Mouse (Mus musculus): ENCODE results near the gene Rnf115.
A peak's percentile ranks its signal among the peaks of the same experiment; 100 is the strongest.
"Not testable (repeated sequence)": the region's sequence is repeated elsewhere in the genome, so short reads cannot be mapped to it uniquely, and the experiment has no call there.

The Rnf115 gene

DNA sequence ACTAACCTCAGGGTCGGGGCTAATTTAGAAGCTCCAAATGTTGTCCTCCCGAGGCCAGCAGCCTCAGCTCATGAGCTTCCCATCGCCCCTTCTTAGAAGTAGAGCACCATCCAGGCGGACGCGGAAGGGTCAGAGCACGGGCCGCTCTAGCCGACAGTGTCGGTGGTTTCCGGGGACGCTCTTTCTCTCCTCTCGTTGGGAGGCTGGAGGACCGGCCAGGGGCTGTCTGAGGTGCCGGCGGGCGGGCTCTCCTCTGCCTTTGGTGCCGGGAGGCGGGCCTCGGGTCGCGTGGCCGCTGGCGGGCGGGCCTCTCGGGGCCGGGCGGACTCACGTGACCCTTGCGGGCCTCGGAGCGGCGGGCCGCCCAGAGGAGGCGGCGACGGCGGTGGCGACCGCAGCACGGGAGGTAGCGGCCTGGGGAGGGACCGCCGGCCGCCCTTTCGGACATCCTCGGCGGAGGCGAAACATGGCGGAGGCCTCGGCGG is at the start of gene Rnf115, which contains the start of gene Polr3c:
Gene Rnf115 (plus strand): TSS at position 322 of the 485 bp plus-strand sequence.
Gene Polr3c (minus strand): TSS at position 286 of the 485 bp plus-strand sequence.
- peak; percentile 96 for DNase-seq (ENCODE audit: low spot score in 2 of 2)

DNA sequence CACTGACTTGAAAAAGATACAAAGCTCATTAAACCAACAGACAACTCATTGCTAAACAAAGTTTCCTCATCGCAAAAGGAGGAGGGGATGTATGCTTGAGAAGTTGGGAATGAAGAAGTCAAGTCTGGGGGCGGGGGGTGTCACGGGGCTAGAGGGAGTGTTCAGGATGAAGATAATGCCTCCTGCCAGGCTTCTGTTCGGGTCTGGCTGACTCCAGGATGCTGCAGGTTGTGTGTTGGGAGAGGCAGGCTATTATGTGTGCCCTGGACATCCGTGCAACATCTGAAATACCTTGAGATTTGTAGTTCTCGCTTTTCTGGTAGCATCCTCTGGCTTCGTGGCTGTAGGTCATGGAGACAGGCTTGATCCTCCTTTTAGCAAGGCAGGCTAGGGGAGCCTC is 49.0 kb upstream of the Rnf115 start:
- no peak for DNase-seq (ENCODE audit: low spot score in 2 of 2)

DNA sequence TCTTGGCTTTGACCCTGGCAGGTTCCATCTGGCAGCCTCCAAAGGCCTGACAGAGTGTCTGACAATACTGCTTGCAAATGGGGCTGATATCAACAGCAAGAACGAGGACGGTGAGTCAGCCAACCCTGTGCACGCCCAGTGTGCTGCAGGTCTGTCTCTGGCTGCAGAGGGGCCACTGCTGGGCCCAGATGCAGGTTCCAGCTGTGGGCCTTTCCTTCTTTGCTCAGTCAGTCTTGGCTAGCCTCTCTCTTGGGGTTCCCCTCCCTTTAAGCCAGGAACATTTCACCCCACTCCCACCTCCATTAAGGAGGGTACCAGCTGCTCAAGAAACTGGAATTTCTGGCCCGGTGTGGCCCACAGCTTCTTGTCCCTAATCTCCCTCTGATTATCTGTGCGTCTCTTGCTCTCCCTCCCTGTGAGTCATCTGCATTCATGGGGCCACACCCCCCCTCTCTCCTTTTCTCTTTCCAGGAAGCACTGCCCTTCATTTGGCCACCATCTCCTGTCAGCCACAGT is 48.2 kb upstream of the Rnf115 start:
- no peak for DNase-seq (ENCODE audit: low spot score in 2 of 2)

DNA sequence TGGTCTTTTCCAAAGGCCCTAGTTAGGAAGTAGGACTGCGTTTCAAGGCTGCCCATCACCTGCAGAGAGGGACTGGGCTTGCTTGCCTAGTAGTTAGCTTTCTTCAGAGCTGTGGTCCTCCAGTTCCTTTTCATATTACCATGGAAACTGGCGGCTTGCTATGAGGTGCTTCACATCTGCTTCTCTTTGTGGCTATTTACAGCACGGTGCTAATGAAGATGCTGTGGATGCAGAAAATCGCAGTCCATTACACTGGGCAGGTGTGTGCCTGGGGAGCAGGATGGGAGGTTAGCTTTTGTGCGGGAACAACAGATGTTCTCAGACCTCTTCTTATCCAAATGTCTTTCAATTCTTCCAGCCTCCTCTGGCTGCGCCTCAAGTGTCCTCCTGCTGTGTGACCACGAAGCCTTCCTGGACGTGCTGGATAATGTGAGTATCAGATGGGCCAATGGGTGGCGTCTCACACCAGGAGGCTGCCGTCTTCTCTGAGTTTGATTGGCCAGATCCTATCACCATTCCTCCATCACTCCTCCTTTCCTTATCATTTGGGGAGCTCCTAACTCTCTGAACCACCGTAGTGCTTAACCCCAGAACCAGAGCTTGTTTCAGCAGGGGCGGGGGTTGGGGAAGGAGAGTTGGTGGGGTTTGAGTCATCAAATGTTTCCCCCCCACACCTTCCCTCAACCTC is 47.1 kb upstream of the Rnf115 start:
- no peak for DNase-seq (ENCODE audit: low spot score in 2 of 2)

DNA sequence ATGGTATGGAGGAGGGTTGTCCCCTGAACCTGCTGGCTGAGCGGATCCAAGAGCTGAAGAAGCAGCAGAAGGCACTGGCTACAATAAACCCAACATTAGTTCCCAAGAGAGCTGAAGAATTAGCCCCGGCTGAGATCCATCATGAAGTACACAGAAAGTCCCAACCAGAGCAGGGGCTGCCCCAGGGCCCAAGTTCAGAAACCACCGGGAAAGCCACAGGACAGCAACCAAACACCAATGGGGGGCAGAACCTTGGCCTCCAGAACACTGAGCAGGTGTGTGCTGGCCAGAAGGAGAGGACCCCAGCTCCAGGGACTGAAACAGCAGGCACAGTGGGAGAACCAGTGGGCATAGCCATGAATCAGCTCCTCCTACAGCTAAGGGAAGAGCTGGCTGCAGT is 44.0 kb upstream of the Rnf115 start:
- DNase-seq (ENCODE audit: low spot score in 2 of 2), result no peak

DNA sequence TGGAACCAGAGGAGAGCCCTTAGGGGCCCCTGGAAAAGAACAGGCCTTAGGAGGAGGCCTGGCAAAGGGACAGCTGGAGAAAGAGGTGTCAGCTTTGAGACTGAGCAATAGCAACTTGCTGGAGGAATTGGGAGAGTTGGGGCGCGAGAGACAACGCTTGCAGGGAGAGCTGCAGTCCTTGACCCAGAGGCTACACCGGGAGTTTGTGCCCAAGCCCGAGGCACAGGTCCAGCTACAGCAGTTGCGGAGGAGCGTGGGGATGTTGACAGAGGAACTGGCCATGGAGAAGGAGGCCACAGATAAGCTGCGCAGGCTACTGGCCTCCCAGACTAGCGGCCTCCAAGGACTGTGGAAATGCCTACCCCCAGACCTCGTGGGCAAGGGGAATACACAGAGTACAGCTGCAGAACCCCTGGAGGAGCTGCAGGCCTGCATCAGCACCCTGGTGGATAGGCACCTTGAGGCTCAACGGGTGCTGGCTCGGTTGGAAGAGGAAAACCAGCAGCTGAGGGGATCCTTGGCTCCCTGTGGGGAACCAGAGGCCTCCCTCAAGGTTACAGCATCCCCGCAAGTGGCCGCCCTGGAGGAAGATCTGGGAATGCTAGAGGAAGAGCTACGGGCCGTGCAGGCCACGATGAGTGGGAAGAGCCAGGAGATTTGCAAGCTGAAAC is 43.2 kb upstream of the Rnf115 start:
- DNase-seq (ENCODE audit: low spot score in 2 of 2), result peak in 1 of 2 experiments; percentile 45

DNA sequence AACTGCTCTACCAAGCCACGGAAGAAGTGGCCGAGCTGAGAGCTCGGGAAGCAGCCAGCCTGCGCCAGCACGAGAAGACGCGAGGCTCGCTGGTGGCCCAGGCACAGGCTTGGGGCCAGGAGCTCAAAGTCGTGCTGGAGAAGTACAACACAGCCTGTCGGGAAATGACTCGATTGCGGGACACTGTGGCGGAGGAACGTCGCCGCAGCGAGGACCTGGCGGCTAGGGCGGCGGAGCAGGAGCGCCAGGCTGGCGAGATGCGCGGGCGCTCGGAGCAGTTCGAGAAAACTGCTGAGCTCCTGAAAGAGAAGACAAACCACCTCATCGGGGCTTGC is 42.7 kb upstream of the Rnf115 start:
- no peak for DNase-seq (ENCODE audit: low spot score in 2 of 2)

DNA sequence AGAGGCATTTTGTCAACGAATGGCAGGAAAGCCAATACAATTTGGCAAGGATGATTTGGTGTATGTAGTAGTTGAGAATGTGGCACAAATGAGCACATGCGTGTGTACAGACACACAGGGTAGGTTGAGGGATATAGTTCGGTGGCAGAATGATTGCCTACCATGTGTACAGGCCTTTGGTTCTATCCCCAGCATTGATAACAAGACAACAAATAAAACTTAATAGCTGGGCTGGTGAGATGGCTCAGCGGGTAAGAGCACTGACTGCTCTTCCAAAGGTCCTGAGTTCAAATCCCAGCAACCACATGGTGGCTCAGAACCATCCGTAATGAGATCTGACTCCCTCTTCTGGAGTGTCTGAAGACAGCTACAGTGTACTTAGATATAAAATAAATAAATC is 41.4 kb upstream of the Rnf115 start:
- not testable (repeated sequence) for DNase-seq (ENCODE audit: low spot score in 2 of 2)

DNA sequence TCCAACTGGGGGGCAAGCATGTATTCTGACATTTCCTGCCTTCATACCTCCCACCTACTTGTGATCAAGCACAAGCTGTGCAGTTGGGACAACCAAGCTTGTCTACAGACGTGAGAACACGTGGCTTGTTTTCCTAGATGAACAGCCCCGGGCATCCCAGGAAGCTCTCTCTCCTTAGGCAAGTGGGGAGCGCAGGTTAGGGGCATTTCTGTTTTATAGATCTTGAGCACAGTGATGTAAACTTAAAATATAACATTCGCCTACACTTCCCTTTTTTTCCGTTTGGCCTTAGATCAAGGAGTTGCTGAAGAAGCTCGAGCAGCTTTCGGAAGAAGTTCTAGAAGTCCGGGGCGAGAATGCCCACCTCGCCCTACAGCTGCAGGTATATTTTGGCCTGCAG is 38.6 kb upstream of the Rnf115 start:
- DNase-seq (ENCODE audit: low spot score in 2 of 2), result no peak

DNA sequence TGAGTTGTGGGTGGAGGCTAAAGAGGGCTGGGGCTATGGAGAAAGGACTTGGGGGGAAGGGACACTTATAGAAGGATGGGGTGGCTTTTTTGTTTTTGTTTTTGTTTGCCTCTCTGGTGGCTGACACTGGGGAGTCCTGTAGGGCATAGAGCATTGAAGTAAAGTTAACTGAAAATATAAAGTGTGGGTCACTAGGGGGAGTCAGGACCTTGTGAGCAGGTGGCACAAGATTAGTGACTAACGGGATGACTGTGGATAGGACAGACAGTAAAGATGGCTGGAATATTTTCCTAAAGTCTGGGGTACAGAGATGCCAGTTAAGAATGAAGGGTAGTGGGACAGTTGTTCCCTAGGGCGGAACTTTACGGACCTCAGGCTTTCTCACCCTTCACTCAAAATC is 37.2 kb upstream of the Rnf115 start:
- DNase-seq (ENCODE audit: low spot score in 2 of 2), result no peak

DNA sequence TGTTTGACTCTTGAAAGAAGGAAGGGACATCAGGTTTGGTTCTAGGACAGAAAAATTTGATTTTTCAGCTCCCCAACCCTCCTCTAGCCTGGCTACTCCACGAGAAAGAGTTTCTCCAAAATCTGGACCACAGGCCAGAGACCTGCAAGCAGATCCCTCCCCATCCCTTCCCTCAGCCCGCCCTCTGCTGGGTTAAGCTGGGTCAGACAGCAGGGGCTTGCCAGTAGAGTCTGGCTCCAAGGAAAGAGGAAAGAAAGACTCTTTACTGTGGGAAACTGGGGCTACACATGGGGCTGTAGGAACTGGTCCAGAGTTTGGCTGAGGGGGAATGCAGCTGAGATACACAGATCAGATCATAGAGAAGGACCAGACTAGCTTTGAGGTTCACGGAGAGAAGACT is 35.0 kb upstream of the Rnf115 start:
- DNase-seq (ENCODE audit: low spot score in 2 of 2), result peak in 1 of 2 experiments; percentile 76

DNA sequence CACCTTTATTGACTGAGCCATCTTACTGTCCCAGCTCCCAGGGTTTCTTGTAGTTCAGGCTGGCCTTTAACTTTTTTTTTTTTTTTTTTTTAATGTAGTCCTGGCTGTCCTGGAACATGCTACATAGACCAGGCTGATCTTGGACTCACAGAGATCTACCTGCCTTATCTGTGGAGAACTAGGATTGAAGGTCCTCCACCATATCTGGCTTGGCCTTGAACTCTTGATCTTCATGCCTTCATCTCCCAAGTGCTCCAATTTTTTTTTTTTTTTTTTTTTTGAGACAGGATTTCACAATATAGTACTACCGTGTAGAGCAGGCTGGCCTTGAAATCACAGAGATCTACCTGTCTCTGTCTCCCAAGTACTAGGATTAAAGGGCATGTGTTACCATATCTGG is 33.9 kb upstream of the Rnf115 start:
- DNase-seq (ENCODE audit: low spot score in 2 of 2), result no peak

DNA sequence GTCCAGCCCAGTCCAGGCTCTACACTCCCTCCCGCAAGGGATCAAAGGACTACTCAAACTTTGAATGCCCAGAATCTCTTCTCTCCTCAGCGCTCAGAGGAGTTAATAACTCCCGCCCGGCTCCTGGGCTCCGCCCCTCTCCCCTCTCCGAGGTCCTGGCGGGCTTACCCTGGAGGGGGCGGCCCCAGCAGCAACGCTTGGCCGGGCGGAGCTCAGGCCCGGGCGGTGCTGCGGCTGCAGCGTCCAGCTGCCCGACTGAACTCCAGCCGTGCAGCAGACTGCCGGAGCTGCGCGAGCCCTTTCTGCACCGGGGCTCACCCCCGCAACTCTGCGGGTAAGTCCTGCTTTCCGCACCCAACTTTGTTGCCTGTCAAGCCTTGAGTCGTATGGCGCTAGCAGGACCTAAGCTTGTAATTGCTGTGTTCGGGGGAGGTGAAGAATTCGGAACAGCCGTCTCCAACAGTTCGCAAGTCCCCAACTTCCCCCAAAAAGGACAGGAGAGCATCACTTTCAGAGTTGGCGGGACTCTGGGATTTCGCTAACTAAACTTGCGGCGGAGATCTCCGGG is 31.2 kb upstream of the Rnf115 start, which contains the start of gene Pias3:
Gene Pias3 (plus strand): TSS at position 187 of the 568 bp plus-strand sequence.
- DNase-seq (ENCODE audit: low spot score in 2 of 2), result peak; percentile 87 to 88

DNA sequence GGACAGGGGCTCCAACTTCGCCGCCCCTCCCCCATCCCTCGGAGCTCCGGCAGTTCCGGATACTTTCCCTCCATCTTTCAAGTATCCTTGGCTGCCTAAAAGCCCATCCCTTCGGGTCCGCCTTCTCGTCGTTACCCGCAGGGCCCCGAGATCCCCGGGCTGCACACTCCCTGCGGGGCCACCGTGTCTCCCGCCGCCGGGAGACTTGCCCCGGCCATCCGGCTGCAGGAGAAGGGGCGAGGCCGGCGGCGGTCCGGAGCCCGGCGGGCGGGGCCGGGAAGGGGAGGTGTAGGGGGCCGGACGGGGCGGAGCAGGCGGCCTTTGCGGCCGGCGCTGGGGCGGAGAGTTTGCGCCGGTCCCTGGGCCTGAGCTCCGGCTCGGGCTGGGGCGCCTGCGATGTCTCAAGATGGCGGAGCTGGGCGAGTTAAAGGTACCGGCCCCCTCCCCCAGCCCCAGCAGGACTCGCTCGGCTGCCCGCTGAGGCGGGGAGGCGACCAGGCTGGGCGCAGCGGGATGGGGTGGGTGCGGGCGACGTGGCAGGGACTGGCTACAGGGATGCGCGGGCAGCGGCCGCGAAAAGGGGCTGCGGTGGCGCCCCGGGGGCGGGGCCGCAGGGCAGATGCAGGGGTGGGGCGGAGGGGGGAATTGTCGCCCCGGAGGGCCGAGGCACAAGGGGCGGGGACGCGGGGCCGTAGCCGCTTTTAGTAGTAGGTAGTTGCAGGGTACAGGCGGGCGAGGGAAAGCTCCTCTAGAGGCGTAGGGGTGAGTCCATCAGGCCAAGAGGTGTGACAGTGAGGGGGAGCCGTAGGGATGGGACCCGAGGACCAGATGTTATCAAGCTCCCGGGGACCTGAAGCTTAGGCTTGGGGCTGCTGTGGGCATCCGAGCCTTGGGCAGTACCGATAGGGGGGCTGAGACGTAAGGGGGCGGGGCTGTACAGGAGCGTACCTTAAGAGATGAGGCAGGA is 30.4 kb upstream of the Rnf115 start:
- DNase-seq (ENCODE audit: low spot score in 2 of 2), result peak; percentile 91 to 92

DNA sequence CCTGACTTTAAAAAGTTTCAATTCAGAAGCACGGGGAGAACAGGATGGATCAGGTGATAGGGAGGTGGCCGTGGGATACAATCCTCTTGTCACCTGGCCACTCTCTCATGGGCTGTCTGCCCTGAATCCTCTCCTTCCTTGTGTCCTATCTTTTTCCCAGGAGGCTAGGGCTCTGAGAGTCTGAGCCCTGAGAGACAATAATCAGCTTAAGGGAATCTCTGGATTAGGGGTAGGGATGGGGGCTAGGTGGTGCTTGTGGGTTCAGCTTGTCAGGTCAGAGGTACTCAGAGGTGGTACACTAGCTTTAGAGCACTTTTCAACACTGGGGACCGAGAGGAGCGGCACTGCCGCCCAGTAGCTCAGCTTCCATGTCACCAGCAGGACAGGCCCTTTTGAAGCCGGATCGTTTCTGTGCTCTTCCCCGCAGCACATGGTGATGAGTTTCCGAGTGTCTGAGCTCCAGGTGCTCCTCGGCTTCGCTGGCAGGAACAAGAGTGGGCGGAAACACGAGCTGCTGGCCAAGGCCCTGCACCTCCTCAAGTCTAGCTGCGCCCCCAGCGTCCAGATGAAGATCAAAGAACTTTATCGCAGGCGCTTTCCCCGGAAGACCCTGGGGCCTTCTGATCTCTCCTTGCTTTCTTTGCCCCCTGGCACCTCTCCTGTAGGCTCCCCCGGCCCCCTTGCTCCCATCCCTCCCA is 28.3 kb upstream of the Rnf115 start:
- no peak for DNase-seq (ENCODE audit: low spot score in 2 of 2)

DNA sequence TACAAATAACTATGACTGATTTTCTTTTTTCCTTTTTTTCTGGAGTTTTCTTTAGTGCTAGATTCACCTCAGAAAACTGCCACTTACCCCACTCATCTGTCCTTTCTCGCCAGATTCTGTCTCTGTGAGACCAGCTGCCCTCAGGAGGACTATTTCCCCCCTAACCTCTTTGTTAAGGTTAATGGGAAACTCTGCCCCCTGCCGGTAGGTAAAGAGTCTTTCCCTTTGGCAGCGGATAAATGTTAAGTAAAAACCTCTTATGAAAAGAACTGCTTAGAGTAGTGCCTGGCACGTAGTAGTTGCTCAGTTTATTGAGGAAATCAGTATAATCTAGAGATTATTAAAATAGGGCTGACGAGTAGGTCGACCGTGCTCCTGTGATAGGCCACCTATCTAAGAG is 27.1 kb upstream of the Rnf115 start:
- DNase-seq (ENCODE audit: low spot score in 2 of 2), result no peak

DNA sequence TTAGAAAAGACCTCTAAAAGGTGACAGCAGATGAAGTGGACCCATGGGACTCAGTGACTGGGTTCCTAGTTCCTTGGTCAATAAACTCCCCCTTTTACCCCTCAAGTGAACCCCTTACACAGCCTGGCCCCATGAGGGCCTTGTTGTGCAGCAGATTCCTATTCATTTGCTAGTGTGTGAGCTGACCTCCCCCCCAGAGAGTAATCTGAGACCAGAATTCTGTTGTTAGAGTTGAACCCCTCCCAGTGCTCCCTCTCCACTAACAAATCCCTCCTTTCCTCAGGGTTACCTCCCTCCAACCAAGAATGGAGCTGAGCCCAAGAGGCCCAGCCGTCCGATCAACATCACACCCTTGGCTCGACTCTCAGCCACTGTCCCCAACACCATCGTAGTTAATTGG is 26.5 kb upstream of the Rnf115 start:
- DNase-seq (ENCODE audit: low spot score in 2 of 2), result no peak

DNA sequence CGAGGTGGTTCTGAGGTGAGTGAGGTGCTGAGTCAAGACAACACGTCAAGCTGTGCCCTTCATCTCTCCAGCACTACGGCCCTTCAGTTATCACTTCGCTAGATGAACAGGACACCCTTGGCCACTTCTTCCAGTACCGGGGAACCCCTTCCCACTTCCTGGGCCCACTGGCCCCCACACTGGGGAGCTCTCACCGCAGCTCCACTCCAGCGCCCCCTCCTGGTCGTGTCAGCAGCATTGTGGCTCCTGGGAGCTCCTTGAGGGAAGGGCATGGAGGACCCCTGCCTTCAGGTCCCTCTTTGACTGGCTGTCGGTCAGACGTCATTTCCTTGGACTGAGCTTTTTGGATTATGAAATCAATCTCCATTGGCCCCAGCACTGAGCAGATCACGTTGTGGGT is 22.7 kb upstream of the Rnf115 start:
- DNase-seq (ENCODE audit: low spot score in 2 of 2), result no peak

DNA sequence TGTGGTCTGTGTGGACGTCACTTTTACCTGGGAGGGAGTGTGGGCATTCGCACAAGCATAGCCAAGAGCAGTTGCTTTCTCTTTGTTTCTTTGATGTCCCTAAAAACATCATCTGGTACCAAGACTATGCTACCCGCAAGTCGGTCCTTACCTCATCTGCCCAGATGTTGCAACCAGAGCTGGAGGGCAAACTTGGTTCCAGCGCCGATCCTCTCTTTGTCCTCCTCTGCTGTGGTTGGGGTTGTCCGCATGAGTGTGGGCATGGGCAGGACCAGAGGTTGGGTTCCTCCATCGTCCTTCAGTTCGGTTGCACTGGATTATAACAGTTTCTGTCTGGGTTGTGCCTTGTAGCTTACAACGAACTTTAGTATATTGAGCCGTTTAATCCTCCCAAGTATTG is 21.2 kb upstream of the Rnf115 start:
- DNase-seq (ENCODE audit: low spot score in 2 of 2), result no peak

DNA sequence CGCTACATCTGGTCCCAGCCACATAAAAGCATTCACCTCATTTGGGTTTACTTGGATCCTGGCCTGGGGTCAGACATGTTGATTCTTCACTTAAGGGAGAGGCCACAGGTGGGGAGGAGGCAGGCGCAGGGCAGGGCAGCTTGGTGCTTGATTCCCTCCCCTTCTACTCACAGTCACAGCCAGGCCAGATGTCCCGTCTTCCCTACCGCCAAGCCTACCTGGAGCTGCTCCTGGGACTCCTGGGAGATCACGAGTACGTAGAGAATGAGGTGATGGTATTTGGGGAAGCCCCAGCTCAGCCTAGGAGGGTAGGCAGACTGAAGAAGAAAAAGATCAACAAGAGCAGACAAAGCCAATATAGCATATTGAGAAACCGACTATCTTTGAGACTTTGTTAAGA is 20.5 kb upstream of the Rnf115 start:
- no peak for DNase-seq (ENCODE audit: low spot score in 2 of 2)

All from urinary bladder, postnatal 4 days (tissue).